Mouse (Mus musculus) liver (tissue): ENCODE results near the gene Stub1.
A peak's percentile ranks its signal among the peaks of the same experiment; 100 is the strongest.
"Not testable (repeated sequence)": the region's sequence is repeated elsewhere in the genome, so short reads cannot be mapped to it uniquely, and the experiment has no call there.

Source experiments
- DNase-seq: peaks from one replicate; pipeline ENCODE4 v3.0.0-alpha.2; 2020; ENCODE audit warnings: mixed read lengths

Stub1 gene

DNA sequence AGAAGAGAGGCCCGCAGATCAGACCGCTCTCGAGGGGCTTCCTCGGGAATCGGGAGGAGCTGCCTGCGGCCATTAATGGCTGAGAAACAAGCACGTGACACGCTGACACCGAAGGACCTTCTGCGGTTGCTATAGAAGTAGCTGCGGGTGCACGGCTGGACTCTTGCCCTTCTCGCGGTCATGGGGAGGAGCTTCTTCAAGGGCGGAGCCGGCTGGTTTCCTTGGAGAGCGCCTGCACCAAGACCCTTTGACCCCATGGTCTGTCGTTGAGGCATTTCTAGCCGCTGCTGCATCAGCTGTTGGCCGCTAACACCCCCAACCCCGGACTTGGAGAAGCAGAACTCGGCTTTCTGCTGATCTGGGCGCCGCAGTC lies at the start of gene Stub1:
Stub1 (minus strand) TSS at position 114 of the 373 bp plus-strand sequence.
- DNase-seq, result peak; percentile 87

DNA sequence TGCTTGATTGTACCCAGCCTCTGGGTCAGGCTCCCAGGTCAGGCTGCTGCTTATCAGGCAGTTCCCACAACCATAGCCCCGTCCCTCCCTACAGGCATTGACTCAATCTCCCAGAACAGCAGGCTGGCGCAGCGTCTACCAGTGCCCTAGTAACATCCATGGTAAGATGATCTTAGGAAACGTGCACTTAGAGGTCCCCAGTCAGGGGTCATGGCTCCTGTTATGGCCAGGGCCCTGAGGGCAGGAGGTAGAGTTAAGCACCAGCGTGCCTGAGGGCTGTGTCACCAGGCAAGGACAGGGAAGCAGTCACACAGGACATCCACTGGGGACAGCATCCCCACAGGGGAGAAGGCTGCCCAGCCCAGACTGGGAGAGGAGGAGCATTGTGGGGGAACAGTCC lies 49.1 kb upstream of the Stub1 start:
- DNase-seq, result peak; percentile 54

DNA sequence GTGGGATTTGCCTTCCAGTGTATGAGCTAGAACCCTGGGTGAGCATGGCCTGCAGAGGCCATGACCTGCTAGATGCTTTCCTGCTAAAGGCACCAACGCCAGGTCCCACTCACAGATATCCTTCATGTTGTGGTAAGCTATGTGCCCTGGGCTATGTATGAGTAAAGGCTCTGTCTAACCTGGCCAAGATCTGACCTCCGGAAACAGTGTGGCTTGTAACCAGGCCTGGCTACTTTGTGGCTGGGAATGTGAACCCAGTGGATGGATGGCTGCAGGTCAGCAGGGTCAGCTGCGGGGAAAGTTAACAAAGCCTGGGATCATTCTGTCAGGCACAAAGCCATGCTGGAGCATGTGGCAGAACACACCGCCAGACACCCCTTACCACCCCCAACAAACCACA lies 48.5 kb upstream of the Stub1 start:
- no peak for DNase-seq

- no peak for DNase-seq
These were observed 47.9 kb upstream of the Stub1 start for GRCm38 (mm10) chr17:25880913-25881641.

DNA sequence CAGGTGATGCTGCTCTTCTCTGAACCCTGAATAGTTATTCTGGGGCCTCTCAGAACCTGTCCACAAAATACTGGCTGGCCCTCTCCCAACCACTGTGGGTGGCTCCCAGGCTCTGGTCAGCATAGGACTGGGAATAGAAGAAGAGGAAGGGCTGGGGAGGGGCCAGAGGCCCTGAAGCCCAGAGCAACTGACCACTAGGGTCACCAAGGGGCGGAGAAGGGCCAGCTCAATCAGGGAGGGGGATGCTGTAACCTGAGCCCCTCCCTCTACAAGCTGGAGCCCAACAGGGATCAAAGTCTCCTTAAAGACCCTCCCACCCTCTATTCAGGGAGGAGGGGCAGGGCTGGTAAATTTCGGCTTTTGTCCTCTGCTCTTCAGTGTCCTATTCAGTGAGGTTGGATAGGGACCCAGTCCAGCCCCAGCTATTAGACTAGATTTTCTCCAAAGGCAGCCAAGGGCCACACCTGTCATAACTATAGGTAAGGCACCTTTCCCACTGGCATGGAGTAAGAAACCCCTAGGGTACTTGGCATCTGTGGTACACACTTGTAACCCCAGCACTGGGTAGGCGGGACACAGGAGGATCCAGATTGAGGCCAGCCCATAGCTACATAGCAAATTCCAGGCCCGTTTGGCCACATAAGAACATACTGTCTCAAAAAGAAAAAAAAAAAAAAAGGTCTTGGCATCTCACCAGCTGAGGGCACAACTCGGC lies 47.1 kb upstream of the Stub1 start, which contains the start of gene Wfikkn1:
Wfikkn1 (minus strand) TSS at position 663 of the 715 bp plus-strand sequence.
- DNase-seq, result peak; percentile 55

DNA sequence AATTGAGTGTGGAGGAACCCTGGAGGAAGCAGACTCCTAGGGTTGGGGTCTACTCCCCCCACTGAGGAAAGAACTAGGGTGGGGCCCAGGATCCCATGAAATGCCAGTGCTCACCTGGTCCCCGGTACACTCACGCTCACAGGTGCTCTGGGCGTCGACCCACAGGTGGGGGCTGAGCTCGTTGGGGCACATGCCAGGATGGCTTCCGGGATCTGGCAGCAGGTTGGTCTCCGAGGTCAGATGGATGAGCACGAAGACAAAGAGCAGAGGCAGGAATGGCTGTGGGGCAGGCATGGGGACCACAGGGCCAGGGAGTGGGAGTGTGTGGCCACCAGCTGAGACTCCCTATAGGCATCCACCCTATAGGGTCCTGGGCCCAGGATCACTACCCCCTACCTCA lies 46.5 kb upstream of the Stub1 start:
- no peak for DNase-seq

GRCm38 (mm10) chr17:25879261-25879660 lies 46.1 kb upstream of the Stub1 start:
- DNase-seq, result peak; percentile 39

GRCm38 (mm10) chr17:25878611-25879180 lies 45.5 kb upstream of the Stub1 start:
- DNase-seq, result no peak

DNA sequence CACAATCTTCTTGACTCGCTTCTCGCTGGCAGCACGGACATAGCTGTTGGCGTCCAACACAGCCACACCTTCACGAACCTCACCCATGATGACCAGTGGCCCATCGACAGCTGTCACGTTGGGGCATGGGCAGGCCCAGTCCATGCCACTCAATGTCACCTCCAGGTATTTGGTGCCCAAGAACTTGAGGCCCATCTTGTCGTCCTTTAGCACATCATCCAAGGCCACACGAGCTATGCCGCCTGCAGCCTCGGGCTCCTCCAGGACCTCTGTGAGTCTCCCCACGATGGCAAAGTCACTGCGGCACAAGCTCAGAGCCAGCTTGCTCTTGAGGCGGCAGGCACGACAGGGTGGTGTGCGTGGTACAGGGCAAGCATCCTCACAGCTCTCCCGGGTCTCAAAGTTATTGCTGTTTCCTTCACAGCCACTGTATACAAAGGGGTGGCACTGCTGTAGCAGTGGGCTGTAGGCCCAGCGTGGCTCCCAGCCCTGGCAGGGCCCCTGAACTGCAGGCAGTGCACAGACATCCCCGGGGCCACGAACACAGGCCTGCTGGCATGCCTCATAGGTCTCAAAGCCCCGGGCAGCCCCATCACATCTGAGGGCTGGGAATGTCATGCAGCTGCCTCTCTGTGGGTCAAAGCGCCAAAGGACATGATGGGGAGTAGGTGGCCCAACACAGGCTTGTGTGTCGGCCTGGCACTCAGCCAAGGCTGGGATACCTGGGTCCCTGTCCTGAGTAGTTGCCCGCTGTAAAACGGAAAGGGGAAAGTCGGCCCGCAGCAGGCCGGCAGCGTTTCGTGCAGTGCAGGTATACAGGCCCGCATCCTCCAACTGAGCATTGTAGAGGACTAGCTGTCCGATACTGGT lies 44.8 kb upstream of the Stub1 start:
- no peak for DNase-seq

- DNase-seq, result no peak
These were observed 43.8 kb upstream of the Stub1 start for GRCm38 (mm10) chr17:25877025-25877424.

GRCm38 (mm10) chr17:25876347-25876915 lies 43.2 kb upstream of the Stub1 start:
- peak; percentile 27 for DNase-seq

DNA sequence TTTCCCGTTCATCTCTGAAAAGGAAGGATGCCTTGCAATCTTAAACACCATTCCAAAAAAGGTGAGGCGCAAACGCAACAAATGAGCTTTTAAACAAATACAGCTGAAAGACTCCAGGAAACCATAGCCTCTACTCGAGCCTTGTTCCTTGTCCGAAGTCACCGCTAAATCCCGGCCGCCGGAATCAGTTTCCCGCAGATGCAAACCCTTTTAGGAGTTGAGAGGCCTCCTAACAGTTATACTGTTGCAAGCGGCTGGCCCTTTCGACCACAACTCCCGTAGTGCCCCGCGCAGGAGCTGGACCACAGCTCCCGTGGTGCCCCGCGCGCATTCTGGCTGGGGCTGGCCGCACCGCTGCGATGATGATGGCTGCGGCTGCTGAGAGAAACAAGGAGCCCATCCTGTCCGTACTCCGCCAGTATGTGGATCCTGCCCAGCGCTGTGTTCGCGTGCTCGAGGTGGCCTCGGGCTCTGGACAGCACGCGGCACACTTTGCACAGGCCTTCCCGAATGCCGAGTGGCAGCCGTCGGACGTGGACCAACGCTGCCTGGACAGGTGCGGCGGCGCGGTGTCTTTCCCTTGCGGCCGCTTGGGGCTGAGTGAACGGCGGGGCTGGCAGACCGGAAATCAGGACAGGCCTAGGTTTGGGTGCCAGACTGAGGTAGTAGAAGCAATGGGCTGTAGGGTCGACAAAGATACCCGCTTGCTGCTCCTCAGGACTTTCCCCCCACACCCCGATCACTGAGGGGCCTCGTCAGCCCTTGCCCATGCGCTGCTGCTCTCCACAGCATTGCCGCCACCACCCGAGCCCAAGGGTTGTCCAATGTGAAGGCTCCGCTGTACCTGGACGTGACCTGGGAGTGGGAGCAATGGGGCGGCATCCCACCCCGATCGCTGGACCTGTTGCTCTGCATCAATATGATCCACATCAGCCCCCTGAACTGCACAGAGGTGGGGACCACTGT lies 42.2 kb upstream of the Stub1 start:
- peak; percentile 91 for DNase-seq

DNA sequence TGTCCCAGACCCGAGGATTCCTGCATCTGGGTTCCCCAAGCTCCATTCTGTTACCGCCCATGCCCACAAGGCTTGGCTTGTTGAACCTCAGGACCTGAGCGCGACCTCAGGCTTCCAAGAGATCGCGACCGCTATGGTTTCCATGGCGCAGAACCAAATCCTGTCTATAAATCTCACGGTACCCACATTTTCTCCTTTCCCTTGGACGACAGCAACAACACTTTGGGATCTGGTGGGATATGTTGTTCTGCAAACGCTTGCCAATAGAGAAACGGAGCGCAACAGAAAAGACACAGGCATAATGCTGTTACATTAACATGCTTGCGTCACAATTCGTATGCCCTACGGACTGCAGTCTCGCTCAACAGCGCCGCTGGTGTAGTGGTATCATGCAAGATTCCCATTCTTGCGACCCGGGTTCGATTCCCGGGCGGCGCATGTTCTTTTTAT lies 41.5 kb upstream of the Stub1 start, which contains the start of gene Mettl26:
Mettl26 (plus strand) TSS at position 354 of the 450 bp plus-strand sequence.
- DNase-seq, result peak; percentile 95

GRCm38 (mm10) chr17:25874148-25874720 lies 41.0 kb upstream of the Stub1 start:
- DNase-seq, result no peak

DNA sequence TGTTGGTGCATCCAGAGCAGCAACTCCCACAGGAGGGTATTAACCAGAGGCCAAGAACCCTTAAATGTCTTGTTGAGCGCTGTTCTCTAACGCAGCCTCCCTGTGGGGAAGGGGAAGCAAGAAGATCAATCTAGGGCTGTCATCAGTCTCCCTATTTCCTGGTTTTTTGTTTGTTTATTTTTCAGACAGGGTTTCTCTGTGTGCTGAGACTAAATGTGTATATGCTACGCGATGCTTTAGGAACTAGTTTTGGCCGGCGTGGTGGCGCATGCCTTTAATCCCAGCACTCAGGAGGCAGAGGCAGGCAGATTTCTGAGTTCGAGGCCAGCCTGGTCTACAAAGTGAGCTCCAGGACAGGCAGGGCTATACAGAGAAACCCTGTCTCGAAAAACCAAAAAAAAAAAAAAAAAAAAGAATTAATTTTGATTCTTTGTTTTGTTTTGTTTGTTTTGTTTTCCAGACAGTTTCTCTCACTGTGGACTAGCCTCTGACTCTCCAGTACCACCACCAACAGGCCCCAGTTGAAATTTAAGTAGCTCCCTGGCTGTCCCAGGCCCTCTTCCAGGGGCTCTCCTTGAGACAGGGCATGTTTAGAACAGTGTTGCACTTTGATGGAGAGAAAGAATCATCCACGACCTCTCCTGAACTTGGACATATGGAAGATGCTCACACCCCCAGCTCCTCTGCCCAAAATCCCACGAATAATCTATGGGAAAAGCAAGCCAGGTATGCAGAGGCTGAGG lies 40.4 kb upstream of the Stub1 start:
- no peak for DNase-seq

- DNase-seq, result no peak
These were observed 39.5 kb upstream of the Stub1 start for GRCm38 (mm10) chr17:25872676-25873075.

DNA sequence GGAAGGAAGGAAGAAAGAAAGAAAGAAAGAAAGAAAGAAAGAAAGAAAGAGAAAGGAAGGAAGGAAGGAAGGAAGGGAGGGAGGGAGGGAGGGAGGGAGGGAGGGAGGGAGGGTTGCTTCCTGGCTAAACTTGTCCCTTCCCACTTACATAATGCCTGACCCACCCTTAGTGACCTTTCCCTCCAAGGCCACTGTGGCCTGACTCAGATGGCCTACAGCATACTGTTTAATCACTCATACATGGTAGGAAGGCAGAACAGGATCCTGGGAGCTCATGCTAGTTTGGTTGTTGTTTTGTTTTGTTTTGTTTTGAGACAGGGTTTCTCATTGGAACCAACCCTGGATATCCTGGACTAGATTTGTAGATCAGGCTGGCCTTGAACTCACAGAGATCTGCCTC lies 38.4 kb upstream of the Stub1 start:
- DNase-seq, result not testable (repeated sequence)

DNA sequence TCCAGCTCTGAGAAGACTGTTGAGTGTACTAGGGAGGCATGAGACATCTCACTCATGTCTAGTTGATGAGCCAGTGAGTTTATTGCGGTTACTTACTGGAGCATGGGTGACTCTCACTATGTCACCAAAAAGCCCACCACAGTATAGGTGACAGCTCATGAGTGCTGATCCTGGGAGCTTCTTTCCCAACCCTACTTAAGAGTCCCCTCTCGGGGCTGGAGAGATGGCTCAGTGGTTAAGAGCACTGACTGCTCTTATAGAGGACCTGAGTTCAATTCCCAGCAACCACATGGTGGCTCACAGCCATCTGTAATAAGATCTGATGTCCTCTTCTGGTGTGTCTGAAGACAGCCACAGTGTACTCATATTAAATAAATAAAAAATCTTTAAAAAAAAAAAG lies 36.8 kb upstream of the Stub1 start:
- no peak for DNase-seq

DNA sequence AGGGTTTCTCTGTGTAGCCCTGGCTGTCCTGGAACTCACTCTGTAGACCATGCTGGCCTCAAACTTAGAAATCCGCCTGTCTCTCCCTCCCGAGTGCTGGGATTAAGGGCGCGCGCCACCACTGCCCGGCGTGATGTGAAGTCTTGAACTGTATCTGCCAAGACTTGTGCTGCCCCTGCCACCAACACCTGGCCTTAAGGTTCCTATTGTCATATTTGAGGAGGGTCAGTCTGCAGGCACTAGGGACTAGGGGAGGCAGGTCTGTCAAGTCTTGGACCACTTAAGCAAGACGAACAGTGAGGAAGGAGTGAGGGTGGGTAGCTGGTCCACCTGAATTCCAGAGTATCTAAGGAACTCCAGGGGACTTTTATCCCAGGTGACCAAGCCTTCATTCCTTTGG lies 36.3 kb upstream of the Stub1 start:
- no peak for DNase-seq

- DNase-seq, result peak; percentile 80
These were observed 35.5 kb upstream of the Stub1 start, which contains the start of gene Mcrip2 for GRCm38 (mm10) chr17:25868601-25869191. Gene Mcrip2 (minus strand): TSS chr17:25868764.
